Mouse (Mus musculus) cerebellum, postnatal 10 days (tissue): ENCODE results near the gene Tmc8.
"Not testable (repeated sequence)": the region's sequence is repeated elsewhere in the genome, so short reads cannot be mapped to it uniquely, and the experiment has no call there.

Source experiments
- DNase-seq, 2 experiments: peaks; one replicate each; pipeline ENCODE4 v3.0.0; 2021; ENCODE audit warnings: mixed read lengths in 2 of 2

Gene Tmc8

GRCm38 (mm10) chr11:117774925-117775324 lies 7.0 kb upstream of the Tmc8 start:
- peak; percentile 53 to 54 for DNase-seq

DNA sequence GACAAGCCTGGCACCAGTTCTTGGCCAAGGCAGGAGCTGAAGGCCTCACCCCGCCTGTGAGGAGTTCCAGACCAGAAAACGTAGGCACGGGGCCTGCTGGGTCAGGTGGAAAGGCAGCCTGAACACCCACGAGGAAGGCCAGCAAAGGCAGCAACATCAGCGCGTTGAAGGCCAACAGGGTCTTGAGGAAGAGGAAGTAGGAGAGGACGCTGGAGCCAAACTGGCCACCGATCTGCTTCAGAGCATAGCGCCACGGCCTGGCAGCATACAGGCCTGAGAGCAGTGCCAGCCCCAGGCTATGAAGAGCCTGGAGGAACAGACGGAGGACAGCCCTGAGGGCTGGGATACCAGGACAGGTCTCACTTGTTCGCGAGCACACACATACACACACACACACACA lies 6.3 kb upstream of the Tmc8 start:
- peak; percentile 51 to 56 for DNase-seq

DNA sequence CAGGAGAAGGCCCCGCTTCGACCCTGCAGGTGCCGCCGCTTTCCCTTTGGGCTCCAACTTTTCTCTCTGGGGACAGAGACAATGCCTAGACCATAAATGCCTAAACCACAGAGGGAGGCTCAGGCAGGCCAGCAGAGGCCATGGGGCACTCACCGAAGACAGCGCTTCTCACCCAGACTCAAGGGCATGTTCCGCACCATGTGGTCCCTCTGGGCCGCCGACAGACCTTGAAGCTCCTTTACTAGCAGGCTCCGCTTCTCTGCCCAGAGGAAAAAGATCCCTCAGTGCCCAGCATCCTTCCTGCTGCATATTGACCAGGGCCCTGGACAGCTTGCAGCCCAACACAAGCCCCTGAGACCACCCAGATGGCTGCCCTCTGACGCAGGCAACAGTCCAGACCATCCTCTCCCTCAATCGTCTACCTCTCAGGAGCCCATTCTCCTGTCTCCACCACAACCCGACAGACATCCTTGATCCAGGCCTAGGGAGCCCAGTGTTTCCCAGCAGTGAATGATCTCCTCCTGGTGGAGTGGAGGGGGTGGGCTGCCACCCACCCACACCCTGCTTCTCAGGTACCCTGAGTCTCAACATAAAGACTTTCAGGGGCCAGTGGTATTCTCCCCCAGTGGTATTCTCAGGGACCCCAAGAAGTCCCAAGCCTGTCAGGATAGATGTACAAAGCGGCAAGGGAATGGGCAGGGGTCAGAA lies 5.6 kb upstream of the Tmc8 start:
- no peak for DNase-seq

- DNase-seq = no peak
Observed at GRCm38 (mm10) chr11:117777111-117777510, 4.8 kb upstream of the Tmc8 start.

DNA sequence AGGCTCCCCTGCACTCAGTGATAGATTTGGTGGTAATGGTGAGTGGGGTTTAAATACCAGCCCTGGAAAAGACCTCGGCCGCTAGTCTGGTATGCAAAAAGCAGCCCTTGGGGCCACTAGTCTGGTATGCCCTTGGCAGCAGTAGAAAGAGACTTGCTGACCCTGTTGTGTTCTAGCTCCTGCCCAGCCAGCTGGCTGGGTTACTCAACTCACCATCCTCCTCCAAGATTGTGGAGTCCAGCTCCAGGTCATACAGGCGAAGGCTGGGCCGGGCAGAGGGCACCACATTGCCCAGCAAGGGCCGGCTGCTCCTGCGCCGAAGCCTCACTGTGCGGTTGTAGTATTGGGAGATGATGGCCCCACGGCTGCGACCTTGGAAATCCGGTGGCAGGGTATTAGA lies 3.8 kb upstream of the Tmc8 start:
- DNase-seq = no peak

DNA sequence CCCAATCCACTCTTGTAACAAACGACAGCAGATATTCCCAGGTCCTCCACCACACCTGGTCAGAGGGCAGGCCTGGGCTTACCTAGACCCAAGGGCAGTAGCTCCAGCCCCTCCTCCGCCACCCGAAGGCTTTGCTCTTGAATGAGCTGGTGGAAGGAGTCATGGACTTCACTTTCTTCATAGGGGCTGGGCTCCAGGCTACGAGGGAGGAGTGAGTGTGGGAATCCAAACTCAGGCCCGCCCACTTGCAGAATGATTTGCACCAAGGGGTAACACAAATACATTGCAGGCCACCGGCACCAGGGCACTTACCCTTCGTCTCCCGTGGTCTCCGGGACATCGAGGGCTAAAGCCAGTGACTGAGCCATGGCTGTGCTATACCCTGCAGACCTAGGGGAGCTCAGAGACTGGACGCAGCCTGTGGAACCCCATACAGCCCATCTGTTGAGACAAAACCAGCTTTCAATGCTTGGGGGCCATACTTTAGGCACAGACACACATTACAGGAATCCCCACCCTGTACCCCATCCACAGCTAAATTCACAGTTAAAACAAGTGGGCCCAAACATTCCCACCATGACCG lies 2.9 kb upstream of the Tmc8 start:
- no peak for DNase-seq

DNA sequence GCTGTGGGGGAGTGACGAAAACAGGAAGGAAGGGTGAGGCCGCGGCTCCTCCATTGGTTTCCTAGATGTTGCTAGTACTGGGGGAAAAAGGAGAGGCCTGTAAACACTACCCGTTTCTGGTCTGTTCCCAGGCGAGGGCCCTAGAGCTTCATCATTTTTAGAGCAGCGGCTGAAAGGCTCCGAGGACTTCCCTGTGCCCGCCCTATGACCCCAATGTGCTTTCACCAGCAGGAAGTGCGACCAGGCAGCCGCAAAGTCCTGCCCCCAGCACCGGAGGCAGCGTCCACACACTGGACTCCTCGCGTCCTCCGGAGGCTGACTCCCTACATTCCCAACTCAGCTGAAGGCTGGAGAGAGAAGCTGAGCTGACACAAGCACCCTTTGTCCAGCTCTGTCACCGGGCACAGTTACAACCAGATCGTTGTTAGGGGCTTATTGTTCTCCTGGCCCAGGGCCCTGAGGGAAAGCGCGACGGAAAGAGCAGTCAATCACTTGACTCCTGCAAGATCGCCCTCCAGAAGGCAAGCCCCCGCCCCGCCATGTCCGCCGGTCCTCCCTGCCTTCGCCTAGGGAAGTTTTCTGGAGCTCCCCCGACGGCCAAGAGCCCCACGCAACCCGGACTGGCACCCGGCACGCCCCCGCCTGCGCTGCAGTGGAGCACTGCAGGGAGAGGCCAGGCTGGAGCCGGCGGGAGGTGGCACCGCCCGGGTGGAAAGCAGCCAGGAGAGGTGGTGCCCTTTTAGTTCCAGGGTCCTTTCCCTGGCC lies 2.3 kb upstream of the Tmc8 start:
- DNase-seq = peak; percentile 55 to 57

- no peak for DNase-seq
Observed at GRCm38 (mm10) chr11:117780199-117780515, 1.7 kb upstream of the Tmc8 start.

GRCm38 (mm10) chr11:117780582-117781111 lies 1.2 kb upstream of the Tmc8 start:
- DNase-seq = peak; percentile 74 to 75

DNA sequence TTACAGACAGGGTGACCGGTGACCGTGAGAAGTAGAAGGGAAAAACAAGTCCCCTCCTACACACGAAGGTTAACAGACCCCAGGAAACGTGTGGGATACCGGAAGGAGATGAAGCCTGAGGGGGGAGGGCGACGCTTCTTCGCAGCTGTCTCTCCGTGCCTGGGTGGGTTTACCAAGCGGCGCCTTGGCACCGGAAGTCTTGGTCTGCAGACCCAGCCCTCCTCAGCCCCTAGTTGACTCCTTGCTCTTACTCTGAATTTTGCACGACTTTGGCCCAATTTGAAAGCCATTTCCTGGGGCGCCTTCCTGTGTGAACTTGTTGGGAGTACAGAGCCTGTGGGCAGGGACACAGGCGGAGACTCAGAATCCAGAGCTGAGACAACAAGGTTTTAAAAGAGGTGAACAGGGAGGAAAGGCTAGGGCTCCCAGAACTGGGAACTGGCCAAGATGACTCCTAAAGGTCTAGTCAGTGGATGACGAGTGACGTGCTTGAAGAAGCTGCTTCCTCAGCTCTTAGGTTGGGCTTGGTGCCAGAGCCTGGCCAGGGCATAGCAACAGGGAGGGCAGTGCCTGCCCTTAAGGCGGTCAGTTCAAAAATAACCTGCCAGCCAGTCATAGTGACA lies 566 bp upstream of the Tmc8 start:
- peak; percentile 67 to 68 for DNase-seq

- DNase-seq = no peak
Observed at GRCm38 (mm10) chr11:117782705-117783034, 794 bp downstream of the Tmc8 start.

GRCm38 (mm10) chr11:117783089-117783488 lies 1.2 kb downstream of the Tmc8 start:
- peak; percentile 79 to 83 for DNase-seq

DNA sequence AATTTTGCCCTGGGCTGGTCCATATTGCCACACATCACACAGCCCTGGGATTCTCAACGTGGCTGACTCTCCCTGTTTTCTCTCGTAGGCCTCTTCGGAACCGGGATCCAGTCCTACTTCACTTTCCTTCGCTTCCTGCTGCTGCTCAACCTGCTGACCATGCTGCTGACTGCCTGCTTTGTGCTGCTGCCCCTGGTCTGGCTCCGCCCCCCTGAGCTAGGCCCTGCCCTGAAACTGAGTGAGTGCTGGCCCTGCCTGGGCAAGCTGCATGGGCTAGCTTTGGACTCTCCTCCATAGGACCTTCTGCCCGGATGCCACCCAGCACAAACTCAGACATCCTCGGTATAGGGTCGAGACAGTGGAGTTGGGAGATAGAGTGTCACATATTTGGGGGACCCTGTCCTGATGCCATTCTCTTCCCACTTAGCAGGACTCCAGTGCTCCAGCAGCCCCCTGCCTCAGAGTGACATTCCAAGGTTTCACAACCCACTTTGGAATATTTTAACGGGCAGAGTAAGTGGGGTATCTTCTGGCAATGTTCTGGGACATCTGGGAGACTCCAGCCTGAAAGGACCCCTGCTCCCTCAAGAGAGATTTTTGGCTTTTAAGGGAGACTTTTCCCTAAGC lies 1.9 kb downstream of the Tmc8 start:
- peak in 1 of 2 experiments; percentile 37 for DNase-seq

DNA sequence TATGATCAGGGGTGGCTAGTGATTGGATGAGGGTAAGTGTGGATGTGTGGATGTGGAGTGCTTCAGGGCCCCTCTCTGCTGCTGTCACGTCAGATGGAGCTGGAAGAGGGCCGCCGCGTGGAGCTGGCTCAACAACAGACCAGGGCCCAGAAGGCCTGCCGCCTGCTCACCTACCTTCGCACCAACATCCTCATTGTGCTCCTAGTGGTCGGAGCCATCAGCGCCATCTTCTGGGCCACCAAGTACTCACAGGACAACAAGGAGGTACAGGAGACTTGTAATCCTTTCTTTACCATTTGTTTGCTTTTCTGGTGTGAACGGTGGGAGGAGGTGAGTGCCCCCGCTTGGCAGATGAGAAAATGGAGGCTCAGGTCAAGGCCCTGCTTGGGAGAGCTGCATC lies 4.4 kb downstream of the Tmc8 start:
- peak; percentile 79 to 83 for DNase-seq

GRCm38 (mm10) chr11:117788481-117788880 lies 6.6 kb downstream of the Tmc8 start:
- not testable (repeated sequence) for DNase-seq

DNA sequence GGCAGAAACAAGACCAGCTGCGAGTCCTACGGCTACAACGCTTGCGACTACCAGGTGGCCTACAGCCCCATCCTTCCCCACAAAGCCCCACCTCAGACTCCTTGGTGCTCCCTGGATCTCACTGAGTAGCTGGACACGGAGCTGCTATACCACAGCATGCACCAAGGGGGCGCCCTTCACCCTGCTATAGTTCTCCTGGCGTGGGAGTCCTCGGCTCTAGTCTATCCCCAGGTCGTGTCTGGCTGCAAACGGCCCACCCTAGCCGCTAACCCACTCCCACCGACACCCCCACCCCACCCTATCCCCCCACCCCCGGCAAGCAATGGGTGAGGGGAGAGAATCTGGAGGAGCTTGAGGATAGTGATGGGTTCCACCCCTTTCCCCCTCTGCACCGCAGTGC lies 8.4 kb downstream of the Tmc8 start:
- DNase-seq = peak; percentile 77 to 80

DNA sequence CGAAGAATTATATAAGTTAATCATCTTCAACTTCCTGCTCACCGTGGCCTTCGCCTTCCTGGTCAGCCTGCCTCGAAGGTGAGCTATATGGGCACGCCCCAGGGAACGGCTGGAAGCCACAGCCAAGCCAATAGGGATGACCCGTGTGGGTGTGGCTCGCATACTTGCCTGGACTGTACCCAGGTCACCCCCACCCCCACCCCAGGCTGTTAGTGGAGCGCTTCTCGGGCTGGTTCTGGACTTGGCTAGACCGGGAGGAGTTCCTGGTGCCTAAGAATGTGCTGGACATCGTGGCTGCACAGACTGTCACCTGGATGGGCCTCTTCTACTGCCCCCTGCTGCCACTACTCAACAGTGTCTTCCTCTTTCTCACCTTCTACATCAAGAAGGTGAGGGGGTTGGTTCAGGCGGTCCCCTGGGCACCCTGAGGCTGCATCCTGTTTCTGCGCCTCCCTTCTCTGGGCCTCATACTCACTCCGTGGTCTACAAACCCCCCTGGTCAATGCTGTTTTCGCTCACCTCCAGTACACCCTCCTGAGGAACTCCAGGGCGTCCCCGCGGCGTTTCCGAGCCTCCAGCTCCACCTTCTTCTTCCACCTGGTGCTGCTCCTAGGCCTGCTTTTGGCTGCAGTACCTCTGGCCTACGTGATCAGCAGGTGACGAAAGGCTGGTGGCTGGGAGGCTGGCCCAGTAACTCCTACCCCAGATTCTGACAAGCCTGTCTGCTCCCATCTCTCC lies 9.0 kb downstream of the Tmc8 start:
- no peak for DNase-seq

GRCm38 (mm10) chr11:117791441-117791761 lies 9.5 kb downstream of the Tmc8 start:
- DNase-seq = no peak

GRCm38 (mm10) chr11:117792281-117792888 lies 10.5 kb downstream of the Tmc8 start:
- DNase-seq = no peak

DNA sequence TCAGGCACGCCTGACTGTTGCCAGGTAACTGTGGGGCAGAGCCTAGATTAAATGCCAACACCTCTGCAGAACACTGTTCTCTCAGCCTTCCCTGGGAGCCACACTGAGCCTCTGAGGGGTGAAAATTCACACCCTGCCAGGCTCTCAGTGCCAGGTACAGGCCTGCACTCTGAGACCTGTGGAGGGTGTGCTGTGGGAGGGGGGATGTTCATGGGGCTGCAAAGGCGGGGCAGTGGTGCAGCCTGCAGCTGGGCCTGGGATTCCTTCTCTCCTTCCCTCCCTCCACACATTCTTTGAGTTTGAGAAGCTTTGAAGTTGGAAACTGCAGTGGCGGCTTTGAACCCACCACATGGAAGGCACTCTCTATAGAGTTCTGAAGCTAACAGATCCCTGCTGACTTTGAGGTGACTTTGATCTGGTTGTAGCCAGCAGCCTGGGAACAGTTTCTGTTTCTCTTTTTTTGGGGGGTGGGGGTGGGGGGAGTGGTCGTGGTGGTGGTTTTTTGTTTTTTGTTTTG lies 12.2 kb downstream of the Tmc8 start:
- DNase-seq = no peak

DNA sequence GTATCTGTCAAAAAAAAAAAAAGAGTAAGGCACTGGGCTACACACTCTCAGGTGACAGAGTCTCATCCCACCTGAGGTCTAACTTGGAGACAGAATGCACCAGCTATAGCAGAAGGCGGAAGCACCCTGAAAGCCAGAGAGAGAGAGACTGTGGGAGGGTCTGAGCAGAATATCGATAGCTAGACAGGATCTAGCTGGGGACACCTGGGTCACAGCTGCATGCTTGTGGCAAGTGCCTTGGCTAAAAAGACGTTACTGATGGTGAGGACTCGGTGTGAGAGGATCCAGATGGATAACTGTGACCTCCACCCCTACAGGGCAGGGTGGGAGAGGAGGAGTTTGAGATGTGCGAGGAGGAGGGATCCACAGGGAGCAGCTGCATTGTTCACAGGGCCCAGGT lies 15.1 kb downstream of the Tmc8 start:
- no peak for DNase-seq
